Mouse (Mus musculus): ENCODE results near the gene Tjp2. TPM values are rescaled to one million over a fixed set of nuclear protein-coding genes. Genes with fewer than 3 reads are reported as not detected.

Gene Tjp2
- polyA plus RNA-seq, 1 experiment from 2014 or later = 11.6 TPM

DNA sequence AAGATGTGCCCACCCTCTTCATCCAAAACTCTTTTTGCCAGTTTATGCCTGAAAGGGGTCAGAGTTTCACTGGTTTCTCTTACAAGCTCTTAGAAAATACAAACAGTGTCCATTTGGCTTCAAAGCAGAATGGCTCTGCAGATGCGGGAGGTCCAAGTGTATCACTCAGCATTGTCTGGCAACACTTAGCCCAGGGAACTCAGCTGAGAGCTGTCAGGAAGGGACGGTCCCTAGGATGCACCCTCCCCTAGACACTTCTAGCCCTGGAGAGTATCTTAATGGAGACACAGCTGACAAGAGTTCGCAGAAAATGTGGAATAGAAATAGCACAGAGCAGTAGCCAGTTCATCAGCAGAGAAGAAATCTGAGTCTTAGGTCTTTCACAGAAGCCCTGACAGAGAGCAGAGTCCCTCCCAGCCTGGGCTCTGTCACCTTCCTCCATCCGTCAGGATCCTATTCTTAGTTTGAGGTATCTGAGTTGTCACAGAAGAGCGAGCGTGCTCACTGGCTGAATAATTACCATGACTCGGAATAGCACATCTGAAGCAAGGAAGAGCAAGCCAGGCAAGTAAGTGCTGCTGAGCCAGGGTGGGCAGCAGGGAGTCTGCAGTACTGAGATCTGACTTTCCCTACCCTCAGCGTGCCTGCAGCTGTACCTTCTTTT is 144.3 kb downstream of the Tjp2 start:
- WGBS = 44% methylated on average over 8 of the region's 8 CpGs
- no peak for ATAC-seq

GRCm38 (mm10) chr19:24077658-24078057 is 147.2 kb downstream of the Tjp2 start:
- Histone ChIP-seq H3K27me3 (ENCODE audit: control insufficient read depth, insufficient read depth, low read depth, low read length) (no peaks in the 10 kb centered on the region), H3K4me1 (ENCODE audit: control insufficient read depth, insufficient read depth, low read length) (no peaks in the 10 kb centered on the region), H3K27ac (ENCODE audit: low read length) (no peak overlapping the region), H3K36me3 (ENCODE audit: control insufficient read depth, insufficient read depth, low read length) (no peaks in the 10 kb centered on the region), H3K4me2 (ENCODE audit: low read length) (no peak overlapping the region), H3K4me3 (ENCODE audit: low read depth, low read length) (no peak overlapping the region), H3K9ac (ENCODE audit: low read depth, low read length) (no peak overlapping the region), H3K9me3 (replicated peaks; ENCODE audit: control insufficient read depth, low read length, poor library complexity, severe bottlenecking) (no peaks in the 10 kb centered on the region)
- ATAC-seq = no peak
- WGBS = 94% methylated on average over 3 of the region's 3 CpGs

More for the DNA sequence above, 144.3 kb downstream of the Tjp2 start:
- Histone ChIP-seq H3K27me3 (ENCODE audit: control insufficient read depth, insufficient read depth, low read depth, low read length) (no peaks in the 10 kb centered on the region), H3K27ac (ENCODE audit: low read length) (no peak overlapping the region), H3K9me3 (replicated peaks; ENCODE audit: control insufficient read depth, low read length, poor library complexity, severe bottlenecking) (no peaks in the 10 kb centered on the region), H3K36me3 (ENCODE audit: control insufficient read depth, insufficient read depth, low read length) (no peaks in the 10 kb centered on the region), H3K9ac (ENCODE audit: low read depth, low read length) (no peak overlapping the region), H3K4me3 (ENCODE audit: low read depth, low read length) (no peak overlapping the region), H3K4me1 (ENCODE audit: control insufficient read depth, insufficient read depth, low read length) (no peaks in the 10 kb centered on the region), H3K4me2 (ENCODE audit: low read length) (peak overlapping the region; percentile 6; the same call in 1 of the 2 replicates)

GRCm38 (mm10) chr19:24076536-24076935 is 148.3 kb downstream of the Tjp2 start:
- H3K4me3 ChIP-seq (ENCODE audit: low read depth, low read length) = no peak overlapping the region

DNA sequence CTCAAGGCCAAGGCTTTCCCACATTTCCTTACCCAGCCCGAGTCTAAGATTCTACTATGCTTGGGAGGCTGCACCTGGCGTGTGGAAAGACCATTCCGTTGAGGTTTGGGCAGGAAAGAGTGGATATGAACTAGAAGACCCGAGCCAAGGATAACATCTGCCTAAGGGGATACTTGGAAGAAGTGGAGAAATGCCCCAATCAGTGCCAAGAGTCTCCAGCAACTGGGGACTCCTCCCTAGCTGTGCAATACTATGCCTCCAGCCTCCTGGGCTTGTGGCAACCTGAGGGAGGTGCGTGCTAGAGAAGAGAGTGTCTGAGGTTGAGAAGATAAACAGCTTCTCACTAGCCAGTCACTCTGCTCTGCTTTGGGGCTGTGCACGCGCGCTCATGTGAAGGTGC is 148.9 kb downstream of the Tjp2 start:
- Histone ChIP-seq H3K4me1 (ENCODE audit: control insufficient read depth, insufficient read depth, low read length) (no peaks in the 10 kb centered on the region), H3K27me3 (ENCODE audit: control insufficient read depth, insufficient read depth, low read depth, low read length) (no peaks in the 10 kb centered on the region), H3K4me2 (ENCODE audit: low read length) (no peak overlapping the region), H3K9me3 (replicated peaks; ENCODE audit: control insufficient read depth, low read length, poor library complexity, severe bottlenecking) (no peaks in the 10 kb centered on the region), H3K27ac (ENCODE audit: low read length) (no peak overlapping the region), H3K4me3 (ENCODE audit: low read depth, low read length) (no peak overlapping the region), H3K9ac (ENCODE audit: low read depth, low read length) (no peak overlapping the region), H3K36me3 (ENCODE audit: control insufficient read depth, insufficient read depth, low read length) (no peaks in the 10 kb centered on the region)
- ATAC-seq = no peak
- WGBS = 92% methylated on average over 8 of the region's 8 CpGs

More at GRCm38 (mm10) chr19:24076536-24076935, 148.3 kb downstream of the Tjp2 start:
- H3K27me3 ChIP-seq (ENCODE audit: control insufficient read depth, insufficient read depth, low read depth, low read length) = no peaks in the 10 kb centered on the region
- no peaks in the 10 kb centered on the region for H3K36me3 ChIP-seq (ENCODE audit: control insufficient read depth, insufficient read depth, low read length)
- no peak overlapping the region for H3K4me2 ChIP-seq (ENCODE audit: low read length)
- H3K27ac ChIP-seq (ENCODE audit: low read length) = no peak overlapping the region
- H3K9me3 ChIP-seq (replicated peaks; ENCODE audit: control insufficient read depth, low read length, poor library complexity, severe bottlenecking) = no peaks in the 10 kb centered on the region
- WGBS = 91% methylated on average over 7 of the region's 7 CpGs
- H3K4me1 ChIP-seq (ENCODE audit: control insufficient read depth, insufficient read depth, low read length) = no peaks in the 10 kb centered on the region
- H3K9ac ChIP-seq (ENCODE audit: low read depth, low read length) = no peak overlapping the region
- ATAC-seq = no peak

GRCm38 (mm10) chr19:24073155-24073554 is 151.7 kb downstream of the Tjp2 start:
- Histone ChIP-seq H3K4me3 (ENCODE audit: low read depth, low read length) (no peak overlapping the region), H3K9me3 (replicated peaks; ENCODE audit: control insufficient read depth, low read length, poor library complexity, severe bottlenecking) (no peaks in the 10 kb centered on the region), H3K4me1 (ENCODE audit: control insufficient read depth, insufficient read depth, low read length) (no peaks in the 10 kb centered on the region), H3K9ac (ENCODE audit: low read depth, low read length) (no peak overlapping the region), H3K27ac (ENCODE audit: low read length) (no peak overlapping the region), H3K27me3 (ENCODE audit: control insufficient read depth, insufficient read depth, low read depth, low read length) (no peaks in the 10 kb centered on the region), H3K4me2 (ENCODE audit: low read length) (no peak overlapping the region), H3K36me3 (ENCODE audit: control insufficient read depth, insufficient read depth, low read length) (no peaks in the 10 kb centered on the region)
- no peak for ATAC-seq
- WGBS = 44% methylated on average over 4 of the region's 4 CpGs

- H3K4me2 ChIP-seq (ENCODE audit: low read length) = no peak overlapping the region
- H3K9me3 ChIP-seq (replicated peaks; ENCODE audit: control insufficient read depth, low read length, poor library complexity, severe bottlenecking) = no peaks in the 10 kb centered on the region
- no peaks in the 10 kb centered on the region for H3K27me3 ChIP-seq (ENCODE audit: control insufficient read depth, insufficient read depth, low read depth, low read length)
- no peaks in the 10 kb centered on the region for H3K36me3 ChIP-seq (ENCODE audit: control insufficient read depth, insufficient read depth, low read length)
- no peaks in the 10 kb centered on the region for H3K4me1 ChIP-seq (ENCODE audit: control insufficient read depth, insufficient read depth, low read length)
- no peak overlapping the region for H3K9ac ChIP-seq (ENCODE audit: low read depth, low read length)
- H3K4me3 ChIP-seq (ENCODE audit: low read depth, low read length) = no peak overlapping the region
- ATAC-seq = no peak
- H3K27ac ChIP-seq (ENCODE audit: low read length) = no peak overlapping the region
- WGBS = 53% methylated on average over 12 of the region's 12 CpGs
Observed at GRCm38 (mm10) chr19:24064348-24064895, 160.4 kb downstream of the Tjp2 start.

DNA sequence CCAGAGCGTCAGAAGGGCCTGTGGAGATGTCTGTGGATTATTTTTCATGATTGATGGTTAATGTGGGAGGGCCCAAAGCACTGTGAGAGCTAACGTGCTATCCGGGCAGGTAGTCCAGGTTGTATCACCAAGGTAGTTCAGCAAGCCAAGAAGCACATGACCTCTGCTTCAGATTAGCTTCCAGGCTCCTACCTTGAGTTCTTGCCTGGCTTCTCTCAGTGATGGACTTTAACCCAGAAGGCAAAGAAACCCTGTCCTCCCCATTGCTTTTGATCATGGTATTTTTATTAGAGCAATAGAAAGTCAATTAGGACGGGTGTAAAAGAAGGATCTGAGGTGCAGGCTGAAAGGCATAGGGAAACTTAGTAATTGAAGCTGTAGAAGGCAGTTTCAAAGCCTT is 161.2 kb downstream of the Tjp2 start:
- Histone ChIP-seq H3K36me3 (ENCODE audit: control insufficient read depth, insufficient read depth, low read length) (no peaks in the 10 kb centered on the region), H3K9me3 (replicated peaks; ENCODE audit: control insufficient read depth, low read length, poor library complexity, severe bottlenecking) (no peaks in the 10 kb centered on the region), H3K4me1 (ENCODE audit: control insufficient read depth, insufficient read depth, low read length) (no peaks in the 10 kb centered on the region), H3K4me2 (ENCODE audit: low read length) (no peak overlapping the region), H3K9ac (ENCODE audit: low read depth, low read length) (no peak overlapping the region), H3K4me3 (ENCODE audit: low read depth, low read length) (no peak overlapping the region), H3K27ac (ENCODE audit: low read length) (no peak overlapping the region), H3K27me3 (ENCODE audit: control insufficient read depth, insufficient read depth, low read depth, low read length) (no peaks in the 10 kb centered on the region)
- 87% methylated on average over 4 of the region's 4 CpGs for WGBS
- ATAC-seq = no peak

- Histone ChIP-seq H3K9me3 (replicated peaks; ENCODE audit: control insufficient read depth, low read length, poor library complexity, severe bottlenecking) (no peaks in the 10 kb centered on the region), H3K27ac (ENCODE audit: low read length) (no peak overlapping the region), H3K4me3 (ENCODE audit: low read depth, low read length) (no peak overlapping the region), H3K4me2 (ENCODE audit: low read length) (no peak overlapping the region), H3K9ac (ENCODE audit: low read depth, low read length) (no peak overlapping the region), H3K4me1 (ENCODE audit: control insufficient read depth, insufficient read depth, low read length) (no peaks in the 10 kb centered on the region), H3K36me3 (ENCODE audit: control insufficient read depth, insufficient read depth, low read length) (no peaks in the 10 kb centered on the region), H3K27me3 (ENCODE audit: control insufficient read depth, insufficient read depth, low read depth, low read length) (no peaks in the 10 kb centered on the region)
- 87% methylated on average over 8 of the region's 8 CpGs for WGBS
- ATAC-seq = no peak
Observed at GRCm38 (mm10) chr19:24058851-24059250, 166.0 kb downstream of the Tjp2 start.

- Histone ChIP-seq H3K27ac (ENCODE audit: low read length) (no peak overlapping the region), H3K36me3 (ENCODE audit: control insufficient read depth, insufficient read depth, low read length) (no peaks in the 10 kb centered on the region), H3K4me3 (ENCODE audit: low read depth, low read length) (no peak overlapping the region), H3K27me3 (ENCODE audit: control insufficient read depth, insufficient read depth, low read depth, low read length) (no peaks in the 10 kb centered on the region), H3K4me2 (ENCODE audit: low read length) (no peak overlapping the region), H3K4me1 (ENCODE audit: control insufficient read depth, insufficient read depth, low read length) (no peaks in the 10 kb centered on the region), H3K9me3 (replicated peaks; ENCODE audit: control insufficient read depth, low read length, poor library complexity, severe bottlenecking) (no peaks in the 10 kb centered on the region), H3K9ac (ENCODE audit: low read depth, low read length) (no peak overlapping the region)
- WGBS = 88% methylated on average over 5 of the region's 5 CpGs
- no peak for ATAC-seq
Observed at GRCm38 (mm10) chr19:24058021-24058420, 166.8 kb downstream of the Tjp2 start.

All from midbrain, embryonic 16.5 days (tissue).